Mouse (Mus musculus): ENCODE results near the gene Erf. TPM values are rescaled to one million over a fixed set of nuclear protein-coding genes. Genes with fewer than 3 reads are reported as not detected.
A peak's percentile ranks its signal among the peaks of the same experiment; 100 is the strongest.
"Not testable (repeated sequence)": the region's sequence is repeated elsewhere in the genome, so short reads cannot be mapped to it uniquely, and the experiment has no call there.

Erf gene
- total RNA-seq, 2 experiments from 2014 or later: 47.5 to 53.2 TPM

GRCm38 (mm10) chr7:25266180-25266962 lies 15.8 kb upstream of the Erf start:
- no peak for DNase-seq

- DNase-seq: not testable (repeated sequence)
Measured at GRCm38 (mm10) chr7:25265743-25266142, 15.2 kb upstream of the Erf start.

GRCm38 (mm10) chr7:25263968-25264870 lies 13.7 kb upstream of the Erf start:
- no peak for DNase-seq

- DNase-seq: no peak
Measured at GRCm38 (mm10) chr7:25261896-25262295, 11.3 kb upstream of the Erf start.

- DNase-seq: peak; percentile 26
Measured at GRCm38 (mm10) chr7:25251822-25252221, 1.3 kb upstream of the Erf start.

GRCm38 (mm10) chr7:25251071-25251791 lies 670 bp upstream of the Erf start:
- peak; percentile 88 for DNase-seq

- peak; percentile 84 for DNase-seq
Measured at GRCm38 (mm10) chr7:25249314-25250140, 1.0 kb downstream of the Erf start.

- peak; percentile 46 for DNase-seq
Measured at GRCm38 (mm10) chr7:25248846-25249313, 1.7 kb downstream of the Erf start.

GRCm38 (mm10) chr7:25248018-25248647 lies 2.4 kb downstream of the Erf start:
- peak; percentile 67 for DNase-seq

GRCm38 (mm10) chr7:25247498-25247897 lies 3.1 kb downstream of the Erf start:
- DNase-seq: no peak

GRCm38 (mm10) chr7:25246759-25247137 lies 3.8 kb downstream of the Erf start:
- DNase-seq: peak; percentile 31

GRCm38 (mm10) chr7:25246079-25246758 lies 4.3 kb downstream of the Erf start:
- DNase-seq: peak; percentile 85

- peak; percentile 10 for DNase-seq
Measured at GRCm38 (mm10) chr7:25244562-25245369, 5.8 kb downstream of the Erf start.

- peak; percentile 10 for DNase-seq
Measured at GRCm38 (mm10) chr7:25243361-25243760, 7.2 kb downstream of the Erf start.

GRCm38 (mm10) chr7:25241062-25241461 lies 9.5 kb downstream of the Erf start:
- DNase-seq: peak; percentile 81

GRCm38 (mm10) chr7:25240631-25241030 lies 9.9 kb downstream of the Erf start:
- peak; percentile 12 for DNase-seq

GRCm38 (mm10) chr7:25238829-25239623 lies 11.5 kb downstream of the Erf start:
- peak; percentile 87 for DNase-seq

GRCm38 (mm10) chr7:25238015-25238706 lies 12.4 kb downstream of the Erf start:
- DNase-seq: peak; percentile 90
